Mouse (Mus musculus): ENCODE measurements around the gene Phxr2. TPM values are rescaled to one million over a fixed set of nuclear protein-coding genes. Genes with fewer than 3 reads are reported as not detected.
"Not testable (repeated sequence)": the region's sequence is repeated elsewhere in the genome, so short reads cannot be mapped to it uniquely, and the experiment has no call there.

Gene Phxr2
- total RNA-seq (2021): not detected
- long read RNA-seq, experiment 1: 0 reads
- long read RNA-seq, experiment 2: 0 reads

GRCm38 (mm10) chr10:99126225-99126624 lies at the start of gene Phxr2:
Phxr2 (minus strand) TSS chr10:99126325.
- intact Hi-C loops (cut with DNase I): no loop called here
- no peak for DNase-seq

GRCm38 (mm10) chr10:99172906-99173507 lies 46.9 kb upstream of the Phxr2 start:
- intact Hi-C loops (cut with DNase I): no loop called here

GRCm38 (mm10) chr10:99171961-99172497 lies 45.9 kb upstream of the Phxr2 start:
- DNase-seq: peak; percentile 33 to 46
- intact Hi-C loops (cut with DNase I): no loop called here

More at GRCm38 (mm10) chr10:99172906-99173507, 46.9 kb upstream of the Phxr2 start:
- DNase-seq: no peak

GRCm38 (mm10) chr10:99169765-99170129 lies 43.6 kb upstream of the Phxr2 start:
- intact Hi-C loops (cut with DNase I): no loop called here
- DNase-seq: no peak

- DNase-seq: no peak
- intact Hi-C loops (cut with DNase I): no loop called here
Observed at GRCm38 (mm10) chr10:99168840-99169764, 43.0 kb upstream of the Phxr2 start.

GRCm38 (mm10) chr10:99168404-99168803 lies 42.3 kb upstream of the Phxr2 start:
- no peak for DNase-seq
- intact Hi-C loops (cut with DNase I): no loop called here

GRCm38 (mm10) chr10:99166392-99166791 lies 40.3 kb upstream of the Phxr2 start:
- intact Hi-C loops (cut with DNase I): no loop called here
- no peak for DNase-seq

GRCm38 (mm10) chr10:99165751-99166282 lies 39.7 kb upstream of the Phxr2 start:
- DNase-seq: no peak
- intact Hi-C loops (cut with DNase I): no loop called here

GRCm38 (mm10) chr10:99164871-99165477 lies 38.8 kb upstream of the Phxr2 start:
- intact Hi-C loops (cut with DNase I): no loop called here

GRCm38 (mm10) chr10:99163002-99163401 lies 36.9 kb upstream of the Phxr2 start:
- intact Hi-C loops (cut with DNase I): loop anchor here (2.0 kb wide), 1 partner anchor 414 kb away; no protein-coding TSS in a partner anchor
- no peak for DNase-seq

More at GRCm38 (mm10) chr10:99164871-99165477, 38.8 kb upstream of the Phxr2 start:
- DNase-seq: no peak

GRCm38 (mm10) chr10:99161987-99162582 lies 36.0 kb upstream of the Phxr2 start:
- intact Hi-C loops (cut with DNase I): loop anchor here (1.0 to 2.0 kb wide), 2 partner anchors 415 to 457 kb away; no protein-coding TSS in a partner anchor
- no peak for DNase-seq

- intact Hi-C loops (cut with DNase I); DNase-seq: not testable (repeated sequence)
Observed at GRCm38 (mm10) chr10:99157697-99158096, 31.6 kb upstream of the Phxr2 start.

- intact Hi-C loops (cut with DNase I): no loop called here
- no peak for DNase-seq
Observed at GRCm38 (mm10) chr10:99156808-99157207, 30.7 kb upstream of the Phxr2 start.

- DNase-seq: no peak
- intact Hi-C loops (cut with DNase I): loop anchor here (5.0 kb wide), 1 partner anchor 47 kb away; the partner anchor contains the start of genes Galnt4 and Poc1b
Observed at GRCm38 (mm10) chr10:99154635-99155034, 28.5 kb upstream of the Phxr2 start.

GRCm38 (mm10) chr10:99152063-99152462 lies 25.9 kb upstream of the Phxr2 start:
- no peak for DNase-seq
- intact Hi-C loops (cut with DNase I): loop anchor here (5.0 kb wide), 1 partner anchor 45 kb away; the partner anchor contains the start of genes Galnt4 and Poc1b

- intact Hi-C loops (cut with DNase I): loop anchor here (5.0 kb wide), 1 partner anchor 44 kb away; the partner anchor contains the start of genes Galnt4 and Poc1b
- no peak for DNase-seq
Observed at GRCm38 (mm10) chr10:99151580-99151979, 25.5 kb upstream of the Phxr2 start.

- intact Hi-C loops (cut with DNase I): loop anchor here (5.0 kb wide), 1 partner anchor 43 kb away; the partner anchor contains the start of genes Galnt4 and Poc1b
- no peak for DNase-seq
Observed at GRCm38 (mm10) chr10:99150016-99150415, 23.9 kb upstream of the Phxr2 start.

- DNase-seq: no peak
- intact Hi-C loops (cut with DNase I): no loop called here
Observed at GRCm38 (mm10) chr10:99146596-99146995, 20.5 kb upstream of the Phxr2 start.

GRCm38 (mm10) chr10:99145611-99146010 lies 19.5 kb upstream of the Phxr2 start:
- intact Hi-C loops (cut with DNase I): no loop called here
- no peak for DNase-seq

- intact Hi-C loops (cut with DNase I): no loop called here
- DNase-seq: no peak
Observed at GRCm38 (mm10) chr10:99136337-99136736, 10.2 kb upstream of the Phxr2 start.
